Mouse (Mus musculus): ENCODE measurements around the gene Mrfap1.
A peak's percentile ranks its signal among the peaks of the same experiment; 100 is the strongest.

Mrfap1 gene

DNA sequence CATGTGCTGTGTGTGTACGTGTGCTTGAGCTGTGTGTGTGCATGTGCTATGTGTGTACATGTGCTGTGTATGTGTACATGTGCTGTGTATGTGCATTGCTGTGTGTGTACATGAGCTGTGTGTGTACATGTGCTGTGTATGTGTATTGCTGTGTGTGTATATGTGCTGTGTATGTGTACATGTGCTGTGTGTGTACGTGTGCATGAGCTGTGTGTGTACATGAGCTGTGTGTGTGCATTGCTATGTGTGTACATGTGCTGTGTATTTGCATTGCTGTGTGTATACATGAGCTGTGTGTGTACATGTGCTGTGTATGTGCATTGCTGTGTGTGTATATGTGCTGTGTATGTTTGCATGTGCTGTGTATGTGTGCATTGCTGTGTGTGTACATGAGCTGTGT is 17.1 kb downstream of the Mrfap1 start:
- no peak for DNase-seq

DNA sequence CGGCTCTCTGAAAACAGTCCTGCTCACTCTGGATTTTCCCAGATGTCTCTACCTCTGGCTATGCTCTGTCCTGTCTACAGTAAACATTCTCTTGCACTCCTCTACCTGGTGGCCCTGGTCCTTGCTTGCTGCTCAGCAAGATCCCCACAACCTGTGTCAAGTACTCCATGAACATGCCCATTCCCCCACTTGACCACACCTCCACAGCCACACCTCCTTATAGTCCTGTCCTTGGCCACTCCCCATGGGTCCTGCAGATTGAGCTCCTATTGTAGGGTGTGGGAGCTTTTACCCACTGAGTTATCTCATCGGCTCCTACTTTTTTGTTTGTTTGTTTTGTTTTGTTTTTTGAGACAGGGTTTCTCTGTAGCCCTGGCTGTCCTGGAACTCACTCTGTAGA is 17.7 kb downstream of the Mrfap1 start:
- no peak for DNase-seq

DNA sequence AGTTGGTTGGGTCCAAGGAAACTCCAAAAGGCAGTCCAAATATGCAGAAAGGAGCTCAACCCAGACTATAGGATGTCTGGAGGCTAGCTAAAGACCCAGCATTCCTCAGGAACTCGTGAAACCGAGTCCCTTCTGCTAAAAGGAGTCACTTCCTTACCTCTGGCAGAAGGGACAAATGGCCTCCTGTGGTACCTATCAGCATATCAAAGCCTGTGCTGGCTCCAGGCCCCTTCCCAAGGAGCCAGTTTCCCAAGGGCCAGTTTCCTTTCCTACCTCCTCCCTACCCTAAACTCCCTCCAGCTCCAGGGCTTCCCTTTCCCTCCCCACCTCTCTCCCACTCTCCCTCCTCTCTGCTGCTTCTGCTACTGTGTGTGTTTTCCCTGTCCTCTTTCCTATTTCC is 19.4 kb downstream of the Mrfap1 start:
- DNase-seq, result no peak

DNA sequence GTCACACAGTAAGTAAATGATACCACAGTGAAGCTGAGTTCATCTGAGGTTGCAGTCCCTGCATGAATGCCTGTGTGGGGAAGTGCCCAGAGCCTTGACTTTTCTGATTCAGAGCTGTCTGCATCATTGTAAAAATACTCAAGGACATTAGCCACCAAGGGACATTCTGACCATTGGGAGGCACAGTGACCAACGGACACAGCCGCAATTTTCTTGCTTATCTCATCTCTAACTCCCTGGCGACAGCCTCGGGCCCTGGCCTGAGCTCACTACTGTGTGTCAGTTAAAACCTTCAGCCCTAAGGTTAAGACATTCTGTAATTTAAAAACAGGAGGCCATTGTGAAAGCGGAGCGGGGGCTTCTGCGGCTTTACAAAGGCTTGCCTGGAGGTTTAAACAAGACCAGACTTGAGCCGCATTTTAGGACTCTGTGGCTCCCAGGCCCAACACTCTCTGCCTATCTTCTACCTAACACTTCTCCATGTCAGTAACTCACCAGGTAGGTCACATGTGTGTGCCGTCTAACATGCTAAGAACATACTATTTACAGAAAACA is 20.5 kb downstream of the Mrfap1 start:
- DNase-seq, result no peak

DNA sequence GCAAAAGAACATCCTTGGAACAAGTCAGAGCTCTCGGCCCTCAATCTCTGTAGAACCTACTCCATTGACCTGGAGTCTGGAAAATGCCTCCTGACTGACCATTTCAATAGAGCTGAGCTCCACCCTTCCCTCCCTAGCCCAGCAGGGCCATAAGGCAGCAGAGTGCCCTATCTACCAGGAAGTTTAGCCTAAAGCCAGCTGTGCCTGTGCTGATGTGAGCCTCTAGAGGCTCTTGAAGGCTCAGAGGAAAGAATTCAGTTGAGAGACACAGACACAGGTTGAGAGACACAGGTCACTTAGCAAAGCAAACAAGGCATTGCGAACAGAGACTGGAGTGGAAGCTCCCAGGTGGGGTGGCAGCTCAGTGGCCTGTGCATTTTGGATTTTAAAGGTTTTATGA is 21.3 kb downstream of the Mrfap1 start:
- no peak for DNase-seq

DNA sequence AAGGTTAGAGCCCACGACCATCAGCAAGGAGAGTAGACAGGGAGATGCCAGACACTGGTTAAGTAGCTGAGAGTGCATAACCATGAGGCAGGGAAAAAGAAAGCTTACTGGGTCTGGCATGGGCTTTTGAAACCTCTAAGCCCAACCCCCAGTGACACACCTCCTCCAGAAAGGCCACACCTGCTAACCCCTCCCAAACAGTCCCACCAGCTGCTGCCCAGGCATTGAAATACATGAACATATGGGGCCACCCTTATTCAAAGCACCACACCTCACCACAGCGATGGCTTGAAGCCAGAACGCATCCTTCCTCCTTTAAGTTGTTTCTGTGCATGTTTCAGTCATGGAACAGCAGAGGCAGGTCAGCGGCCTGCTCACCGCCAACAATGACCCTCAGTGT is 24.0 kb downstream of the Mrfap1 start:
- DNase-seq, result no peak

DNA sequence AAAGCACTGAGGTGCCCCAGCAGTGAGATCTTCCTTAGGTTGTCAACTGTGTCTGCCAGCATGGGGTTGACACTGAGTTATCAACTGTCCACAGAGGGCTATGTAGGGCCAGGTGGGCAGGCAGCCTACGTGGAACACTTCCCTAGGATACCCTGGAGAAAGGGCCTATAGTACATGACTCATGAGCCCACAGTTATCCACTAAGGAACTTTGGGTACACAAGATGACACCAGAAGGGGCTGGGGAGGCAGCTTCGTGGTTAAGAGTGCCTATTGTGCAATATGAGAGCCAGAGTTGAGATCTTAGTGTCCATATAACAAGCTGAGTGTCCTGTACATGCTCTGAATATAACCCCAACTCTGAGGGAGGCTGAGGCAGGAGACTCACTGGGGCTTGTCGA is 27.0 kb downstream of the Mrfap1 start:
- DNase-seq, result no peak

DNA sequence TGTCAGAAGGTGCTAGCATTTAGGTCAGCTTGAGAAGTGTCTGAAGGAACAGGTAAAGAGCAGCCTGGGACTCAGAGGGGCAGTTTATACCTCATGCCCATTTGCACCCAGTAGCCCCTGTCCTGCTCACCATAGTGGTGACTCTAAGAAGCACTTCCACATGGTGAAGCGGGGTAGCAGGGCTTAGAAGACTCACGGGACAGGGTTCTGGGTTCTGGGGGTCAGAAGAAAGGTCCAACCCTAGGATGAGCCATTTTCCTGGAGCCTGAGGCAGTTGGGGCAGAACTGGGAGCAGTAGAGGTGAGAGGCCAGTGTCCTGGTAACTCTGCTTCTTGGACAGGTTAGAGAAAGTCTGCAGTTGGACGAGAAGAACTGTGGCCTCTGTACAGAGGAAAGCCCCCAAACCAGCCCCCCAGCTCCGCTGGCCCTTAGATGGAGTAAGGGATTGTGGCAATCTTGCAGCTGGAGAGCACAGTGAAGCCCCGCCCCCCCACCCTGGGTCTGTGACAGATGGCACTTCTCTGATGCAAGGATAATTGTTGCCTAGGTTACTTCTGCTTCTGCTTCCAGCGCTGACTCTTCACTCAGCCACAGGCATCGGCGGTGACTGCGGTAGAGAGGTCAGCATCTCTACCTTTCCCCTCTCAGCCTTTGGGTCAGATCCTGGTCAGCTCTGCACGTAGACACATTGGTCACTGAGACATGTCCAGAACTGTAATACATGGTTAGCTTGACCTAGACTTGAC is 29.4 kb downstream of the Mrfap1 start:
- DNase-seq, result no peak

DNA sequence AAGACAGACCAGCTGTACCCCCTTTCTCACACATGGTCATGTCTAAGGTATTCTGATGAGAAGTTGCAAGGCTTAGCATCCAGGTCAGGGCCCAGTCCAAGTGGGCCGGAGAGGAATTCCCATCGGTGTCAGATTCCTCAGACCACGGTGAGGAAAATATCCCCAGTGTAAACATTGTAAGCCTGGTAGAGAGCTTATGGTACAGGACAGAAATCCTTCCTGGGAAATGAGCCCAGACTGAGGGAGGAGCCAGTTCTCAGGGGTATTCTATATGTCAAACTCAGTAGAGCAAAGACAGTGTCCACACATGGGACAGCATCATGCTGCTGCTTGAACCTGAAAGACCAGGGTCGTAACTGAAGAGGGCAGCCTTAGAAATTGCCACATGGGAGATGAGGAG is 36.7 kb downstream of the Mrfap1 start:
- no peak for DNase-seq

DNA sequence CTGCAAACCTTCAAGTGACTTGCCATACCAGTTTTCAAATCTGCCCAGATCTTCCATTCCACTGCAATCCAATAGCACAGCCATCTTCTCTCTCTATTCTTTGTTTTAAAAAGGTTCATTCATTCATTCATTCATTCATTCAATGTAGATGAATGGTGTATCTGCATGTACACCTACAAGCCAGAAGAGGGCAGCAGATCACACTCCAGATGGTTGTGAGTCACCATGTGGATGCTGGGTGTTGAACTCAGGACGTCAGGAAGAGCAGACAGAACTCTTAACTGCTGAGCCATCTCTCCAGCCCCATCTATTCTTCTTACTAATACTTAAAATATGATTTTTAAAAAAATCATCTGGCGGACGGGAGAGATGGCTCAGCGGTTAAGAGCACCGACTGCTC is 39.5 kb downstream of the Mrfap1 start:
- no peak for DNase-seq

DNA sequence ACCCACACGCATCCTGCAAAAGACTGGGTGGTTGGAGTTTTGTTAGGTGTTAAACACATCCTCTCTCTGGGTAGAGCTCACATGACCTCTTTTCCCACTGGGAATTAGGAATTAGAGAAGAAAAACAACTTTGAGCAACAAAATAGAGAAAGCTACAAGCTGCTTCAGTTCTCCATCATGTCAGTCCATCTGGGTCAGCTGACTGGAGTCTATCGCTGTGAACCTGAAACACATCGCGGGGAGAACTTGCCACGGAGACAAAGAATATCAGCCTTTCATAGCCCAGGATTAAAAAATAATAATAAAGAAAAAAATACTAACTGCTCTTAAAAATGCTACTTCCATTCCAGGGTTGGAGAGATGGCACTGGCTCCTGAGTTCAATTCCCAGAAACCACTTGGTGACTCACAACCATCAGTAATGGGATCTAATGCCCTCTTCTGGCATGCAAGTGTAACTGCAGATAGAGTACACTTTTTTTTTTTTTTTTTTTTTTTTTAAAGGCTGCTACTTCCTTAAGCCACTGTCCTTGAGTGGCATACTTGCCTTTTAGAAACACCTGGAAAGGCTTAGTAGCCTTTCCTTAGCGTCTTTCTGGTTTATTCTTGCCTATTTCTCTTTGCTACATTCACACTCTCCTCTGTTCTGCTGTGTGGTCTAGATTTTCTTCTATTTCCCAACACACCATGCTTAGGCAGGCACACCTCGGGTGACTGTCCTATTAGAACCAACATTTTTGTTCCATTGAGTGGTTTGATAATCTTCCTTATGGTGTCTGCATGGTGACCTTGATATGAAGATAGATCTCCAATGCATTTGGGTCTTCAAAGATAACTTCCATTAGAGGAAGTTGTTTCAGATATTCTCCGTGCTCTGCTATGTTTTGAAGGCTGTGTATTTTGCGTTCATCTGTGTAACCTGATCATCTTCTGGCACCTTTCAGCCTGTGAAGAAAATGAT is 46.2 kb downstream of the Mrfap1 start:
- no peak for DNase-seq

DNA sequence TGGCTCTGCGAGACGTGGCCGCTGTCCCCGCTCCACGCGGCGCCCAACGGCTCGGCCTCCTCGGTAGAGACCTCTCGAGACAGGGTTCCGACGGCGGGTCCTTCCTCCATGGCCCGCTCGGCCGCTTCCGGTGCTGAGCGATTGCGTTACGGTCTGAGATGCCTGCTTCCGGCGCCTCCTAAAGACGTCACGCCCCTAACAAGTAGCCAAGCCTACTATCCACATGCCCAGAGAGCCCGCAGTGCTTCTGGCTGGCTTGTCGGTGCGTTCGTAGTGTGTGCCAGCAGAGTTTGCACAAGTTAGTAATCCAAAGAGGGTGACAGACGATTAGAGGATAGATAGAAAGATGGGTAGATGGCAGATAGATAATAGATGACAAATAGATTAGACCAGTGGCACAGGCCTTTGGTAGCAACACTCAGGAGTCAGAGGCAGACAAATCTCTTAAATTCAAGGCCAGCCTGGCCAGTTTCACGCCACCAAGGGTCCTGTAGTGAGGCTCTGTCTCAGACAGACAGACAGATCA is 48.0 kb downstream of the Mrfap1 start, which contains the start of gene Bloc1s4:
Bloc1s4 (minus strand) TSS at position 115 of the 526 bp plus-strand sequence.
- DNase-seq, result peak; percentile 93

DNA sequence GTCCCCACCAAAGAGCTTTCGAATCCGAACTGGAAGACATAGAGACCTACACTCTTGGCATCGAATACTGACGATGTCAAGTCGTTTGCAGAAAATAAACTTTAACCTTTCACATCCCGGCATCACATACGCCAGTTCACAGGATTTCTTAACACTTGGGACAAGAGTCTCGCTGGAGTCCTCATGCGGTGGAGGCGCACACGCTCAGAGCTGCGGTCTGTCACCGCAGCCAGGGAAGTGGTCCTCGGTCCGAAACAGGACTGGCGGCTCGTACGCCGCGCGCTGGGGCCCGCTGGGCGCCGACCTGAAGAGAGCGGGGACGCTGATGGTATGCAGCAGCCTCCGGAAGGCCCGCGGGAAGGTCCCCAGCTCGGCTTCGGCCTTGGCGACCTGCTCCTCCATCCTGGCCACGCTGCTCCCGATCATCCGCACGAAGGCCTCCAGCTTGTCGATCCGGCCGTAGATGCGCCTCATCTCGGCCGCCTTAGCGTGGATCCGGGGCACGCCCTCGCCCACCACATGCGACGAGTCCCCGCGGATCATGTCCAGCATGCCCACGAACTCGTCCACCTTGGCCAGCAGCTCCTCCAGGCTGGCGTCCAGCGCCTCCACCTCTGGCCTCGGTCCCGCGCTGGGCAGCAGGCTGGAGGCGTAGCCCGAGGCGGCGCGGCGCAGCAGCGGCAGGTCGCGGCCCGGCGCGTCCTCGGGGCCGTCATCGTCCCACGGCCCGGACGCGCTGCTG is 48.6 kb downstream of the Mrfap1 start:
- peak; percentile 57 for DNase-seq

DNA sequence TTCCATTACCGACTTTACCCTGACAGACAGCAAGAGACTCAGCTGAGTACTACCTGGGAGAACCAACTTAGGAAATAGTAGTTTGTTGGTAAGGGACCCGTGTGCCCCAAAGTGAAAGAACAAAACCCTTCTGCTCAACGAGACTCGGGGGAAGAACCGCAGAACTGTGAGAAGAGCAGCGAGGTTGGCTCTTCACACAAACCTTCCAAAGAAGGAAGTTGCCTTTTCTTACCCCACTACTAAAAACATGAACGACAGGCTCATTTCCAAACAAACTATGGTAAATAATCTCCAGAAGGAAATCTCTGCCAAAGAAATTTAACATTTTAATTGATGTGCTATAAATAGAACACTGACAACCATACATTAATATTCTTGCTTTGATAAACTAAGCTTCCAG is 49.5 kb downstream of the Mrfap1 start:
- no peak for DNase-seq

Data from thymus, postnatal 4 days (tissue).